Mouse (Mus musculus): Measurements from ENCODE around the gene Banp. TPM values are rescaled to one million over a fixed set of nuclear protein-coding genes. Genes with fewer than 3 reads are reported as not detected.

Banp gene
- polyA plus RNA-seq, 1 experiment: 153 TPM

DNA sequence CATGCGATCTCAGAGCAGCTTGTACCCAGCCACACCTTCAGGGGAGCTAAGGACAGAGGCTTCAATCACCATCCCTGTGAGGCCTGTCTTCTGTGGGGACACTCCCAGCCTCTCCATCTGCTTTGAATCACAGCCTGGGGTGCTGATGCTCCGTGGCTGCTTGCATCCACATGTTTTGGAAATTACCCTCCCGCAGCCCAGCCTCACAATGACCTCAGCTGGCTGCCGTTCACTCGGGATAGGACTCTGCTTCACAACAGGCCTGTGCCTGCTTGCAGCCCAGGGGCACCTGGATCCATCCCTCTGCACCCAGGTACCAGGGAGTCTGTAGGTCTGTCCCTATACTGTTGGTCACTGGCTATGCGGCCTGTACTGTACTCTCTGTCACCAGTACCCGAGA, 114.8 kb downstream of the Banp start:
- DNase-seq: no peak
- H3K36me3 ChIP-seq (ENCODE audit: control insufficient read depth, insufficient read depth, low read length): no peaks in the 10 kb centered on the region
- no peak overlapping the region for H3K4me3 ChIP-seq (ENCODE audit: control insufficient read depth, insufficient read depth, low read length)
- no peak overlapping the region for H3K27ac ChIP-seq (ENCODE audit: control insufficient read depth, insufficient read depth, low read length)
- TF ChIP-seq POLR2A (IDR thresholded peaks at IDR 0.05; ENCODE audit: control insufficient read depth, extremely low read depth, insufficient read depth, low read length, poor library complexity): no peak
- TF ChIP-seq CTCF (IDR thresholded peaks at IDR 0.05; ENCODE audit: borderline replicate concordance, control insufficient read depth, extremely low read depth, insufficient read depth, low read length, poor library complexity): no peak
- 95% methylated on average over 7 of the region's 7 CpGs for WGBS
- no peaks in the 10 kb centered on the region for H3K4me1 ChIP-seq (replicated peaks; ENCODE audit: control insufficient read depth, insufficient read depth, low read length)
- H3K27me3 ChIP-seq (ENCODE audit: control insufficient read depth, insufficient read depth, low read length): no peaks in the 10 kb centered on the region

DNA sequence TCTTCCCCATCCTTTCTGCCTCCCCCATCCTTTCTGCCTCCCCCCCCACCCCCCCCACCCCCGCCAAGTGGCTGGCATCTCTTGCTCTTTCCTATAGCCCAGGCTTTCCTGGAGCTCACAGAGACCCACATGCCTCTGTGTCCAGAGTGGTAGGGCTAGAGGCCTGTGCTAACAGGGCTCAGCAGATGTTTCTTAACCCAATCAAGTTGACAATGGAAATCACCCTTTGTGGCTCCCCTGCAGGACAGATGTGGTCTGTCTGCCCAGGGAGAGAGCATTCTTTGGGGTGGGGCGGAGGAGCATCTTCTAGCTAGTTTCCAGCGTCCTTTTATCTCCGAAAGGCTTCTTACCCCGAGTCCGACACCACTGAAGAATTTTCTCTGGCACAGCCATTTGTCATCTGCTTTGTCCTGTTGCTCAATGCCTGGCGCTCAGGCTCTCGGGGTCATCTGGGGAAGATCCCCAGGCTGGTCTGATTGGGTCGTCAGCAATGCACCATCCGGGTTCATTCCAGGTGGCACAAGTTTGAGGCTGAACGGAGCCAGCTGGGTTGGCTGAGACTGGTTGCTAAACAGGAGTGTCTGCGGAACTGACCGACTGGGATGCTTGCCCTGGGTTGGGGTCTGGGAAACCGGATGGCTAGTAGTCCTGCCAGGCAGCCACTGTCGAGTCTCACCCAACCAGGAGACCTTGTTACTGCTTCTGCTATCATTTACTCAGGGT, 118.4 kb downstream of the Banp start:
- Histone ChIP-seq H3K36me3 (ENCODE audit: control insufficient read depth, insufficient read depth, low read length) (no peaks in the 10 kb centered on the region), H3K4me1 (replicated peaks; ENCODE audit: control insufficient read depth, insufficient read depth, low read length) (no peaks in the 10 kb centered on the region), H3K27me3 (ENCODE audit: control insufficient read depth, insufficient read depth, low read length) (no peaks in the 10 kb centered on the region), H3K4me3 (ENCODE audit: control insufficient read depth, insufficient read depth, low read length) (no peak overlapping the region), H3K27ac (ENCODE audit: control insufficient read depth, insufficient read depth, low read length) (no peak overlapping the region)
- 89% methylated on average over 15 of the region's 15 CpGs for WGBS
- DNase-seq: no peak
- no peak for TF ChIP-seq CTCF (IDR thresholded peaks at IDR 0.05; ENCODE audit: borderline replicate concordance, control insufficient read depth, extremely low read depth, insufficient read depth, low read length, poor library complexity)
- no peak for TF ChIP-seq POLR2A (IDR thresholded peaks at IDR 0.05; ENCODE audit: control insufficient read depth, extremely low read depth, insufficient read depth, low read length, poor library complexity)

DNA sequence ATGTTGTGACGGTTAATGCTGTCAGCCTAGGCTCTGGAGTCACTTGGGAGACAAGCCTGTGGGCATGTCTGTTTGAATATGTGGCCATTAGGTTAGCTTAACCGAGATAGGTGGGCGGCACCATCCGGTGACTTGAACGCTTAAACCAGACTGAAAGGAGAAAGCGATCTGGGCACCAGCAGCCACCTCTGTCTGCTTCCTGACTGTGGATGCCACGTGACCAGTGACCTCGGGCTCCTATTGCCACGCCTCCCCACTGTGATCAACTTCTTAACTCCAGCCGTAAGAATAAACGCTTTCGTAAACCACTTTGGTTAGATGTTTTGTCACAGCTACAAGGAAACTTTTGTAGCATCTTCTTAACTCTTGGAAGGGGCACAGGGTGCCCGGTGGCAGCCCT, 119.1 kb downstream of the Banp start:
- Histone ChIP-seq H3K4me3 (ENCODE audit: control insufficient read depth, insufficient read depth, low read length) (no peak overlapping the region), H3K27me3 (ENCODE audit: control insufficient read depth, insufficient read depth, low read length) (no peaks in the 10 kb centered on the region), H3K4me1 (replicated peaks; ENCODE audit: control insufficient read depth, insufficient read depth, low read length) (no peaks in the 10 kb centered on the region), H3K36me3 (ENCODE audit: control insufficient read depth, insufficient read depth, low read length) (no peaks in the 10 kb centered on the region), H3K27ac (ENCODE audit: control insufficient read depth, insufficient read depth, low read length) (no peak overlapping the region)
- no peak for DNase-seq
- WGBS: 52% methylated on average over 13 of the region's 13 CpGs
- no peak for TF ChIP-seq CTCF (IDR thresholded peaks at IDR 0.05; ENCODE audit: borderline replicate concordance, control insufficient read depth, extremely low read depth, insufficient read depth, low read length, poor library complexity)
- TF ChIP-seq POLR2A (IDR thresholded peaks at IDR 0.05; ENCODE audit: control insufficient read depth, extremely low read depth, insufficient read depth, low read length, poor library complexity): no peak

DNA sequence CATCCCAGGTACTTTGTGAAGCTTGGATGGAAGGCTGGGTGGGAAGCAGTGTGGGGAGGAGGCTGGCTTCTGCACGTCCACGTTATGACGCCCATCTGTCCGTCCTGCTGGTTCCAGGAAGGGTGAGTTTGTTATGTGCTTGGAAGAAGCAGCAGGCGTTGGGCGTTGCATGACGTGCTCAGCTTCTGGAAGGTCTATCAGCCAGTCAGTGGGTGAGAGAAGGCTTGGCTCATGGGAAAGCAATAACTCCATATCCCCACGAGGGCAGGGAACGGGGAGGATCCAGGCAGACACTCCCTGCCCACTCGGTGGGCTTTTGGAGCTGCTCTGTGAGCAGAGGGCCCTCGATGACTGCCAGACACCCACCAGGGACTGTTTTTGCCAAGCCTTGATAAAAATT, 119.7 kb downstream of the Banp start:
- Histone ChIP-seq H3K36me3 (ENCODE audit: control insufficient read depth, insufficient read depth, low read length) (no peaks in the 10 kb centered on the region), H3K27me3 (ENCODE audit: control insufficient read depth, insufficient read depth, low read length) (no peaks in the 10 kb centered on the region), H3K4me3 (ENCODE audit: control insufficient read depth, insufficient read depth, low read length) (no peak overlapping the region), H3K27ac (ENCODE audit: control insufficient read depth, insufficient read depth, low read length) (no peak overlapping the region), H3K4me1 (replicated peaks; ENCODE audit: control insufficient read depth, insufficient read depth, low read length) (no peaks in the 10 kb centered on the region)
- 92% methylated on average over 11 of the region's 11 CpGs for WGBS
- no peak for TF ChIP-seq POLR2A (IDR thresholded peaks at IDR 0.05; ENCODE audit: control insufficient read depth, extremely low read depth, insufficient read depth, low read length, poor library complexity)
- no peak for TF ChIP-seq CTCF (IDR thresholded peaks at IDR 0.05; ENCODE audit: borderline replicate concordance, control insufficient read depth, extremely low read depth, insufficient read depth, low read length, poor library complexity)
- DNase-seq: no peak

DNA sequence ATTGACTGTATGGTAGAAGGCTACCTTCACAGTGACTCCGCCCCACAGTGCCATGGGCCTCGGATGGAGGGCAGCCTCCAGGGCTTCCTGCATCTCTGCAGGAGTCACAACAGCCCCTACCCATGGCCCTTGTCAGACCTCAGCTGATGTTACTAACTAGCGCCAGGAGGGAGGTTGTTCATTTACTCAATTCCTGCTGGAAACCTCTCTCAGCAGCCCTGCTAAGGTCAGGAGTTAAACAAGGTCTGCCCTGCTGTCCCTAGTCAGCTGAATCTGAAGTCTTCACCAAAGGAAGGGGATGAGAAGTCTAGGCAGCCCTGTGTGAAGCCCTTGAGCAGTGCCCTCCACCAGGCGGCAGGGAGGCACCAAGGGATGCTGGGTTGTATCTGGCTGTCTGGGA, 121.6 kb downstream of the Banp start:
- Histone ChIP-seq H3K4me3 (ENCODE audit: control insufficient read depth, insufficient read depth, low read length) (no peak overlapping the region), H3K4me1 (replicated peaks; ENCODE audit: control insufficient read depth, insufficient read depth, low read length) (no peaks in the 10 kb centered on the region), H3K36me3 (ENCODE audit: control insufficient read depth, insufficient read depth, low read length) (no peaks in the 10 kb centered on the region), H3K27me3 (ENCODE audit: control insufficient read depth, insufficient read depth, low read length) (no peaks in the 10 kb centered on the region), H3K27ac (ENCODE audit: control insufficient read depth, insufficient read depth, low read length) (no peak overlapping the region)
- no peak for DNase-seq
- TF ChIP-seq CTCF (IDR thresholded peaks at IDR 0.05; ENCODE audit: borderline replicate concordance, control insufficient read depth, extremely low read depth, insufficient read depth, low read length, poor library complexity): no peak
- TF ChIP-seq POLR2A (IDR thresholded peaks at IDR 0.05; ENCODE audit: control insufficient read depth, extremely low read depth, insufficient read depth, low read length, poor library complexity): no peak
- 74% methylated on average over 4 of the region's 4 CpGs for WGBS

DNA sequence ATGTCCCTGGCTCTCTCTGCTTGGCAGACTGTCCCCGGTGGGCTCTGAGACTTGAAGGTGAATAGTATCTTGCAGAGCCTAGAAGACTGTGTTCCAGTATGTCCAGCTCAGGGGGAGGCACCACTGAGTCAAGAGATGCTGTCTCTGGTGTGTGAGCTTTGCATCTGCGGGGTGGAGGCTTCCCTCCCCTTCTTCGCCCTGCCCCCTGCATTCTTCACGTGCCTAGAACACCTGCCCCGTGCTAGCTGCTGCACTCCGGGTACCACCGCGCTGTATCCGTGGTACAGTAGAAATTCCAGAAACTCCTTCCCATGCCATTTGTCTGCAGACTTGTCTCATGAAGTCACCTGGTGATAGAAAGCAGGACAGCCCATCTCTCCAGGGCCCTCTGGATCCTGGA, 124.4 kb downstream of the Banp start:
- Histone ChIP-seq H3K36me3 (ENCODE audit: control insufficient read depth, insufficient read depth, low read length) (no peaks in the 10 kb centered on the region), H3K27ac (ENCODE audit: control insufficient read depth, insufficient read depth, low read length) (no peak overlapping the region), H3K4me1 (replicated peaks; ENCODE audit: control insufficient read depth, insufficient read depth, low read length) (no peaks in the 10 kb centered on the region), H3K4me3 (ENCODE audit: control insufficient read depth, insufficient read depth, low read length) (no peak overlapping the region), H3K27me3 (ENCODE audit: control insufficient read depth, insufficient read depth, low read length) (no peaks in the 10 kb centered on the region)
- TF ChIP-seq CTCF (IDR thresholded peaks at IDR 0.05; ENCODE audit: borderline replicate concordance, control insufficient read depth, extremely low read depth, insufficient read depth, low read length, poor library complexity): no peak
- no peak for TF ChIP-seq POLR2A (IDR thresholded peaks at IDR 0.05; ENCODE audit: control insufficient read depth, extremely low read depth, insufficient read depth, low read length, poor library complexity)
- DNase-seq: no peak
- WGBS: 89% methylated on average over 9 of the region's 9 CpGs

DNA sequence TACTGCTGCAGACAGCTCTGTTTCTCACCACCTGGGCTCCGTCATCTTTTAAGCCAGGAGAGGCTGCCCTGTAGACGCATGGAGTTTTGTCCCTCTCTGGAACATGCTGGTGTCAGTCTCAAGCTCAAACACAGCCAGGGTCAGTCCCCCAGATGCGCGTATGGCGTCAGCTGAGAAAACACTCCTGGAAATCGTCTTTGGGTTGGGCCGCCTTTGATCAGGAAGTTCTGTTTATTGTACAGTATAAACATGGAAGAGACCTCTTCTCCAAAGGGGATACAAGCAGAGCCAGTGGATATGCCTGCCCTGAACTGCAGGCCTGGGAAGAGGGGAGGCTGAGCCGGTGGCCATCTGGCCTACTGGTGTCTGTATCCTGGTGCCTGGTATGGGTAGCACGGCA, 124.9 kb downstream of the Banp start:
- Histone ChIP-seq H3K4me3 (ENCODE audit: control insufficient read depth, insufficient read depth, low read length) (no peak overlapping the region), H3K27ac (ENCODE audit: control insufficient read depth, insufficient read depth, low read length) (no peak overlapping the region), H3K36me3 (ENCODE audit: control insufficient read depth, insufficient read depth, low read length) (no peaks in the 10 kb centered on the region), H3K27me3 (ENCODE audit: control insufficient read depth, insufficient read depth, low read length) (no peaks in the 10 kb centered on the region), H3K4me1 (replicated peaks; ENCODE audit: control insufficient read depth, insufficient read depth, low read length) (no peaks in the 10 kb centered on the region)
- no peak for TF ChIP-seq POLR2A (IDR thresholded peaks at IDR 0.05; ENCODE audit: control insufficient read depth, extremely low read depth, insufficient read depth, low read length, poor library complexity)
- TF ChIP-seq CTCF (IDR thresholded peaks at IDR 0.05; ENCODE audit: borderline replicate concordance, control insufficient read depth, extremely low read depth, insufficient read depth, low read length, poor library complexity): no peak
- no peak for DNase-seq
- WGBS: 83% methylated on average over 9 of the region's 9 CpGs
